Mouse (Mus musculus) neural tube, embryonic 12.5 days (tissue): Measurements from ENCODE around the gene Rtn4r. TPM values are rescaled to one million over a fixed set of nuclear protein-coding genes. Genes with fewer than 3 reads are reported as not detected.
"Not testable (repeated sequence)": the region's sequence is repeated elsewhere in the genome, so short reads cannot be mapped to it uniquely, and the experiment has no call there.

ENCODE experiments used
- ATAC-seq: fragments of 200-750 bp; cut with Nextera tagmentation; 2 replicates; pipeline ENCODE4 v1.8.0; 2017; ENCODE audit warnings: low read depth, mild to moderate bottlenecking, moderate TSS enrichment, moderate library complexity; ENCODE audit not compliant: low FRiP score
- H3K27ac ChIP-seq: fragments of 300-500 bp; sonication (generic); 2 replicates; pipeline ENCODE4 v1.5.1; 2016
- H3K27me3 ChIP-seq: fragments of 300-500 bp; sonication (generic); replicated peaks from 2 replicates; pipeline ENCODE4 v1.6.1; 2016; ENCODE audit warnings: mild to moderate bottlenecking
- H3K36me3 ChIP-seq: fragments of 300-500 bp; sonication (generic); 2 replicates; pipeline ENCODE4 v1.6.1; 2016; ENCODE audit warnings: mild to moderate bottlenecking
- H3K4me1 ChIP-seq: fragments of 300-500 bp; sonication (generic); 2 replicates; pipeline ENCODE4 v1.6.1; 2016
- H3K4me2 ChIP-seq: fragments of 300-500 bp; sonication (generic); replicated peaks from 2 replicates; pipeline ENCODE4 v1.6.1; 2016; ENCODE audit warnings: mild to moderate bottlenecking
- H3K4me3 ChIP-seq: fragments of 300-500 bp; sonication (generic); 2 replicates; pipeline ENCODE4 v1.5.1; 2016
- H3K9ac ChIP-seq: fragments of 300-500 bp; sonication (generic); 2 replicates; pipeline ENCODE4 v1.6.1; 2016; ENCODE audit warnings: mild to moderate bottlenecking
- H3K9me3 ChIP-seq: fragments of 300-500 bp; sonication (generic); 2 replicates; pipeline ENCODE4 v1.6.1; 2016; ENCODE audit warnings: mild to moderate bottlenecking
- WGBS: fragments of 180-500 bp; shearing (Covaris S2); methylation state at CpG from one replicate; pipeline ENCODE4 v1.1.7; 2016; 5-methylcytosine and 5-hydroxymethylcytosine counted together
- polyA plus RNA-seq: library from polyadenylated mRNA; unstranded; fragments of >200 nt; fragmentation: Nextera tagmentation; extraction: Ambion mirVana; gene quantifications from 2 replicates; pipeline ENCODE4 v1.2.1, GENCODE M21; 2016

Rtn4r gene
- polyA plus RNA-seq, 1 experiment from 2014 or later: 16.5 TPM

DNA sequence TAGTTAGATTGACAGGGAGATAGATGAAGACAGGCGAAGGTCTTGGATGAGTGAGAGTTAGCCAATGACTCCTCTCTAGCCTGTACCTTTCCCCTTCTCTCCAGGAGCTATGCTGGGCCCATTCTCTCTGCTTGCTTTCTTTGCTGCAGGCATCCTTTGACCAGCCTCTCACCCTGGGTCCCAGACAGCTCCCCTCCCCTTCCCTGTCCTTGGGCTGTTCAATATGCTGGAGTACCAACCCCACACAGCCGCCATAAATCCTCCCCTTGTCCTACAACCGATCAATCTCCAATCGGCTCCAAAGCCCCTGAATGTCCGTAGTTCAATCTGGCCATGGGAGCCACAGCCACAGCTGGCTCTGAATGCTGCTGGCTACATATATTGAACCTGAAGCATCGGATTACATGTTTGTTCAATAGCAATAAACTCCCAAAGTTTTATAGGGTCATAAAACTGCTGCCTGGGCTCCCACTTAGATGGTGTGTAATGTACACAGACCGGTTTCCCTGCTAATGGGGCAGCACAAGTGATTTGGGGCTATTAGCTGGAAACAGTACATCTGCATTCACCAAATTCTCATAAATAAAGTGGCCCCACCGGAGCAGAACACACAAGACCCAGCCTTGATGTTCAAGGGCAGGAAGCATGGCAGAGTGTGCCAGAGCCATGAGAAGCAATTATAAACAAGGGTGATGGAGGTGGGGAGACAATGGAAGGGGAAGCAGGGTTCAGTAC lies 58.4 kb downstream of the Rtn4r start:
- Histone ChIP-seq H3K4me1 (peaks cover 25% of the 10 kb centered on the region), H3K4me3 (no peak overlapping the region), H3K27ac (no peak overlapping the region), H3K4me2 (no peak overlapping the region), H3K9me3 (no peaks in the 10 kb centered on the region), H3K36me3 (no peaks in the 10 kb centered on the region), H3K9ac (no peak overlapping the region), H3K27me3 (no peaks in the 10 kb centered on the region)
- peak; percentile 51; the same call in 1 of the 2 replicates for ATAC-seq
- WGBS: 20% methylated on average over 8 of the region's 8 CpGs

GRCm38 (mm10) chr16:18186798-18187197 lies 59.4 kb downstream of the Rtn4r start:
- Histone ChIP-seq H3K9ac (no peak overlapping the region), H3K4me2 (no peak overlapping the region), H3K36me3 (no peaks in the 10 kb centered on the region), H3K4me1 (peaks cover 16% of the 10 kb centered on the region), H3K4me3 (no peak overlapping the region), H3K9me3 (no peaks in the 10 kb centered on the region), H3K27ac (no peak overlapping the region), H3K27me3 (no peaks in the 10 kb centered on the region)
- WGBS: 84% methylated on average over 4 of the region's 4 CpGs
- ATAC-seq: no peak

- WGBS: 86% methylated on average over 3 of the region's 3 CpGs
- H3K9me3 ChIP-seq: no peaks in the 10 kb centered on the region
- H3K36me3 ChIP-seq: no peaks in the 10 kb centered on the region
- no peak overlapping the region for H3K9ac ChIP-seq
- no peak overlapping the region for H3K4me2 ChIP-seq
- H3K4me3 ChIP-seq: no peak overlapping the region
- H3K27me3 ChIP-seq: no peaks in the 10 kb centered on the region
- H3K27ac ChIP-seq: no peak overlapping the region
- no peak for ATAC-seq
- H3K4me1 ChIP-seq: peaks cover 12% of the 10 kb centered on the region
Measured at GRCm38 (mm10) chr16:18187221-18187620, 59.8 kb downstream of the Rtn4r start.

DNA sequence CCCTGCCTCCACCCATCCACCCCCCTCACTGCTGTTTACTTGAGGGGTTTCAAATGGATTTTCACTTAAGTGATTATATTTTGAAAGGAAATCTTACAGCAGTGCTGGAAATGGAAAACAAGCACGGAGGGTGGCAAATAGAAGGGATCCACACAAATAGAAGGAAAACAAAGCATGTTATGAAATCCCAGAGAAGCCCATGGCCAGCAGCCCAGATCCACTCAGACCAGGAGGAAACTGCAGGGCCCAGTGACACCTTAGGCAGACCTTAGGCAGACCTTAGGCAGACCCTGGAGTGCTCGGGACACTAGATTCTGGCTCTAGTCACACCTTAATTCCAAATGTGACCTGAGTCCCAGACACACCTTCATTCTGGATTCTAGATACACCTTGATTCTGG lies 63.6 kb downstream of the Rtn4r start:
- no peak overlapping the region for H3K4me2 ChIP-seq
- WGBS: 86% methylated on average over 2 of the region's 2 CpGs
- ATAC-seq: no peak

GRCm38 (mm10) chr16:18194208-18194985 lies 67.0 kb downstream of the Rtn4r start:
- no peak overlapping the region for H3K4me3 ChIP-seq
- WGBS: 45% methylated on average over 15 of the region's 15 CpGs
- H3K27ac ChIP-seq: peak overlapping the region; percentile 47; the same call in 1 of the 2 replicates
- no peaks in the 10 kb centered on the region for H3K36me3 ChIP-seq
- no peaks in the 10 kb centered on the region; the same call in 1 of the 2 replicates for H3K27me3 ChIP-seq
- no peaks in the 10 kb centered on the region for H3K9me3 ChIP-seq
- H3K4me1 ChIP-seq: peaks cover 57% of the 10 kb centered on the region
- H3K4me2 ChIP-seq: no peak overlapping the region
- no peak overlapping the region for H3K9ac ChIP-seq
- ATAC-seq: peak; percentile 69

More for the DNA sequence above, 63.6 kb downstream of the Rtn4r start:
- no peak overlapping the region for H3K4me3 ChIP-seq
- H3K9ac ChIP-seq: no peak overlapping the region
- no peak overlapping the region for H3K27ac ChIP-seq
- H3K36me3 ChIP-seq: no peaks in the 10 kb centered on the region
- no peaks in the 10 kb centered on the region for H3K27me3 ChIP-seq
- no peaks in the 10 kb centered on the region for H3K9me3 ChIP-seq
- H3K4me1 ChIP-seq: peaks cover 28% of the 10 kb centered on the region

DNA sequence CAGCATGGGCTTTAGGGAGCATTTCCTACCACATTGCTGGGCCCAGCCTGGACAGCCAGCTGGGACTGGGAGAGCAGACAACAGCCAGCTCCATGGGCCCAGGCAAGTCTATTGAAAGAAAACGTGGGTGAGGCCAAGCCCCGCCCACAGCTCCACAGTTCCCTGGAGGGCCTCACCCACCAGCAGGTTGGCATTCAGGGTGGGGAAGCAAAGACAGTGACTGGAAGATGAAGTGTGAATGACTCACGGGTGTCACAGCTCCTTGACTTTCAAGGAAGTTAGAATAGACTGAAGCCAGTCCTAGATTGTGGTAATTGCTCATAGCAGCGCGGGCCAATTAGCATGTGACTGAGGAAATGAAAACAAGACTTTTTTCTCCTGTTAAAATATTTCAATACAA lies 67.6 kb downstream of the Rtn4r start:
- Histone ChIP-seq H3K4me1 (peaks cover 63% of the 10 kb centered on the region), H3K36me3 (no peaks in the 10 kb centered on the region), H3K9ac (no peak overlapping the region), H3K27me3 (no peaks in the 10 kb centered on the region; the same call in 1 of the 2 replicates), H3K27ac (0 out of 2 replicates have a peak overlapping the region, but pooled peaks have one; percentile 47), H3K4me3 (no peak overlapping the region; the same call in 1 of the 2 replicates), H3K4me2 (no peak overlapping the region), H3K9me3 (no peaks in the 10 kb centered on the region)
- WGBS: 56% methylated on average over 5 of the region's 5 CpGs
- no peak for ATAC-seq

DNA sequence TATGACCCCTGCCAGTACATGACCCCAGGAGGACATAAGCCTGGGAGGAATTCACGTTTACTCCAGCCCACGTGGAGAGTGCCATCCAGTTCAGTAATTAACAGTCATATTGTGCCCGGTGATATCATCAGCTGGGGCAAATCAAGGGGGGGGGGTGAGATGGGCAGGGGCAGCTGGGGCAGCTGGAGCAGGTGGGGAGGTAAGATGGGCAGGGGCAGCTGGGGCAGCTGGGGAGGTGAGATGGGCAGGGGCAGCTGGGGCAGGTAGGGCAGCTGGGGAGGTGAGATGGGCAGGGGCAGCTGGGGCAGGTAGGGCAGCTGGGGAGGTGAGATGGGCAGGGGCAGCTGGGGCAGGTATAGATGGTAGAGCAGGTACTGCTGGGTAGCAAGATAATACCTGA lies 68.1 kb downstream of the Rtn4r start:
- H3K36me3 ChIP-seq, H3K9me3 ChIP-seq, H3K4me2 ChIP-seq, H3K27me3 ChIP-seq, H3K4me3 ChIP-seq, ATAC-seq, H3K9ac ChIP-seq, H3K27ac ChIP-seq: not testable (repeated sequence)
- peaks cover 68% of the 10 kb centered on the region for H3K4me1 ChIP-seq
- 31% methylated on average over 3 of the region's 3 CpGs for WGBS

DNA sequence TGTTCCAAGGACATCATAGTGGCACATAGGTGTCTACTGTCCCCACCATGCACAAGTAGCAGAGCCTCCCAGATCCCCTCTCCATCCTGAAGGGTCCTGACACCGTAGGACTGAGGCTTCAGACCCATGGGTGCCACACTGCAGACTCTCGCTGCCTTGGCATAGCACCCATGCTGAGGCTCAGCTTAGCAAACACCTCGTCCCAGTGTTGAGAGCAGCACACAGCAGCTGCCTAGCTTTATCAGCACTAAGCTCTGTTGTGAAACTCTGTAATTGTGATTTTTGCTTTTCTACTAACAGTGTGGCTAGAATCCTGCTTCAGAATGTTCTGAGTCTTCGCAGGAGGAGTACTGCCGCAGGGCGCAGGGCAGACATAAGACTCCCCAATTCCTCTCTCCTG lies 70.4 kb downstream of the Rtn4r start:
- Histone ChIP-seq H3K4me1 (peaks cover 74% of the 10 kb centered on the region), H3K9ac (no peak overlapping the region), H3K27me3 (no peaks in the 10 kb centered on the region; the same call in 1 of the 2 replicates), H3K9me3 (no peaks in the 10 kb centered on the region), H3K27ac (no peak overlapping the region), H3K36me3 (no peaks in the 10 kb centered on the region), H3K4me3 (no peak overlapping the region), H3K4me2 (no peak overlapping the region)
- no peak for ATAC-seq
- 87% methylated on average over 6 of the region's 6 CpGs for WGBS

DNA sequence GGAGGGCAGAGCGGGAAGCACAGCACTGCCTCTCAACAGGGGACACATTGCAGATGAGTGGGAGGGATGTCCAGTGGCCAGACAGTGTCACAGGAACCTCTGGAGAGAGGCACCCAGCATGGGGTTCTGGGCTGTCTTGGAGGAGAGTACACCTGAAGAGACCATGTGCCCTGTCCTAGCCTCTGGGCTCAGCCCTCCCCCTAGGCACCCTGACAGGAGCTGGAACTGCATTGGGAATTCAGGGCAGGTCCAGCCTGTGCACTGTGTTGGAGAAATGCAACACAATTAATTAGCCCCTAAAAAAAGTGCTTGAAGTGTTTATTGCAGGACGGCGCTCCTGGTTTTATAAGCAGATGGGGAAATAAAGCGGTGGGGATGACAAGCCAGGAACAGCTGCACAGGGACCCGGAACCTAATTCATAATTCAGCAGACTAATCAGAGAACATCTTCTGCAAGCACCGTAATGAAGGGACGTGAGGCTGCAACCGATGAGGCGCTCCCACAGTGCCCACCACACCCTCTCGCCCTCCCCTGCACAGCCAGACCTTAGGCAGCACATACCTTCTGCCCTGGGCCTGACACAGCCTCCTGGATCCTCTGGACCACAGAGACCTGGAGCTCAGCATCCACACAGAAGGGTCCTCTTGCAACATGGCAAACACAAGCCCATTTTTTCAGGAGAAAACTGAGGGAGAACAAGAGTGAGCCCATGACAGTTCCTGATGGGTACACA lies 71.1 kb downstream of the Rtn4r start:
- 34% methylated on average over 10 of the region's 10 CpGs for WGBS
- Histone ChIP-seq H3K4me1 (peaks cover 77% of the 10 kb centered on the region), H3K9me3 (no peaks in the 10 kb centered on the region), H3K4me2 (no peak overlapping the region), H3K36me3 (no peaks in the 10 kb centered on the region), H3K27me3 (no peaks in the 10 kb centered on the region; the same call in 1 of the 2 replicates), H3K9ac (peak overlapping the region; percentile 13; the same call in 1 of the 2 replicates), H3K27ac (peak overlapping the region; percentile 33; the same call in 1 of the 2 replicates), H3K4me3 (no peak overlapping the region)
- ATAC-seq: 0 out of 2 replicates have a peak, but pooled peaks have one; percentile 34

GRCm38 (mm10) chr16:18200062-18200461 lies 72.6 kb downstream of the Rtn4r start:
- WGBS: 87% methylated on average over 2 of the region's 2 CpGs
- H3K36me3 ChIP-seq: no peaks in the 10 kb centered on the region
- H3K27ac ChIP-seq: no peak overlapping the region
- peaks cover 65% of the 10 kb centered on the region for H3K4me1 ChIP-seq
- no peak for ATAC-seq
- no peak overlapping the region for H3K4me2 ChIP-seq
- no peaks in the 10 kb centered on the region for H3K9me3 ChIP-seq
- no peak overlapping the region for H3K9ac ChIP-seq
- no peaks in the 10 kb centered on the region; the same call in 1 of the 2 replicates for H3K27me3 ChIP-seq
- no peak overlapping the region for H3K4me3 ChIP-seq

GRCm38 (mm10) chr16:18201620-18202019 lies 74.2 kb downstream of the Rtn4r start:
- H3K9ac ChIP-seq: no peak overlapping the region
- H3K27ac ChIP-seq: no peak overlapping the region
- H3K9me3 ChIP-seq: no peaks in the 10 kb centered on the region
- H3K4me1 ChIP-seq: peaks cover 51% of the 10 kb centered on the region
- no peaks in the 10 kb centered on the region for H3K36me3 ChIP-seq
- ATAC-seq: no peak
- 44% methylated on average over 1 of the region's 1 CpGs for WGBS
- H3K4me2 ChIP-seq: no peak overlapping the region
- no peaks in the 10 kb centered on the region; the same call in 1 of the 2 replicates for H3K27me3 ChIP-seq
- H3K4me3 ChIP-seq: no peak overlapping the region
